Mouse (Mus musculus) liver, adult 2 months (tissue): ENCODE results near the gene 2210011C24Rik.

Experiments
- CTCF ChIP-seq: fragments of 200-500 bp; IDR thresholded peaks from 2 replicates; pipeline ENCODE4 v1.5.1; 2011; ENCODE audit warnings: low read depth, low read length, control low read depth
- POLR2A ChIP-seq: fragments of 200-500 bp; IDR thresholded peaks from 2 replicates; pipeline ENCODE4 v1.6.1; 2011; ENCODE audit warnings: low read length, control low read depth; ENCODE audit not compliant: insufficient read depth; ENCODE audit errors: extremely low read depth

DNA sequence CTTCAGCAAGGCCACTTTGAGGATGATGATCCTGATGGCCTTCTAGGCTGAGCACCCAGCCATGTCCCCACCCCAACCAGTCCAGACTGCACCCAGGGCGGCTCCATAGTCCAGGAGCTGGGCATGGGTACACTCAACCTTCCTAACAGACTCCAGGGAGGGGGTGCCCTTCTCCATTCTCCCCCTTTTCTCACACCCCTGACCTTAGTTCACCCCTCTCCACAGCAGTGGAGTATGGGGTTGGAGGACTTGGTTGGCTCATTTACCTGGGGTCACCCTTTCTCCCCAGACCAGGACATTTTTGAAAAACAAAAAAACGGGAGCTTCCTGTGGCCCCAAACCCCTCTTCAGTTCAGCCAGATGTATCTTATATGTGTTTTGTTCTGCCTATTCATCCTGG, 12.1 kb downstream of the 2210011C24Rik start:
- no peak for TF ChIP-seq CTCF
- no peak for TF ChIP-seq POLR2A
